Mouse (Mus musculus): ENCODE results near the gene Hsd17b14. TPM values are rescaled to one million over a fixed set of nuclear protein-coding genes. Genes with fewer than 3 reads are reported as not detected.

Gene Hsd17b14
- polyA plus RNA-seq, 1 experiment from 2014 or later = not detected

GRCm38 (mm10) chr7:45570103-45570741 is 15.5 kb downstream of the Hsd17b14 start, which contains the start of gene Bcat2:
Gene Bcat2 (plus strand): TSS chr7:45570153.
- Histone ChIP-seq H3K4me2 (replicated peaks) (peak within 1 kb of the TSS; percentile 62), H3K27me3 (ENCODE audit: control insufficient read depth, insufficient read depth, low read length) (no peaks in the 10 kb centered on the region), H3K36me3 (replicated peaks; ENCODE audit: control insufficient read depth, insufficient read depth) (no peaks in the 10 kb centered on the region), H3K9ac (peak within 1 kb of the TSS; percentile 91), H3K27ac (peak within 1 kb of the TSS; percentile 80), H3K4me1 (replicated peaks; ENCODE audit: control insufficient read depth, insufficient read depth, low read length) (peaks cover 22% of the 10 kb centered on the region), H3K9me3 (ENCODE audit: control insufficient read depth, low read length) (no peaks in the 10 kb centered on the region), H3K4me3 (replicated peaks; ENCODE audit: low read length) (peak within 1 kb of the TSS; percentile 63)
- ATAC-seq (ENCODE audit: low FRiP score) (peak; percentile 66; the same call in 1 of the 2 replicates), DNase-seq (ENCODE audit: low spot score) (peak; percentile 69)
- under 1% methylated on average over 40 of the region's 42 CpGs for WGBS

DNA sequence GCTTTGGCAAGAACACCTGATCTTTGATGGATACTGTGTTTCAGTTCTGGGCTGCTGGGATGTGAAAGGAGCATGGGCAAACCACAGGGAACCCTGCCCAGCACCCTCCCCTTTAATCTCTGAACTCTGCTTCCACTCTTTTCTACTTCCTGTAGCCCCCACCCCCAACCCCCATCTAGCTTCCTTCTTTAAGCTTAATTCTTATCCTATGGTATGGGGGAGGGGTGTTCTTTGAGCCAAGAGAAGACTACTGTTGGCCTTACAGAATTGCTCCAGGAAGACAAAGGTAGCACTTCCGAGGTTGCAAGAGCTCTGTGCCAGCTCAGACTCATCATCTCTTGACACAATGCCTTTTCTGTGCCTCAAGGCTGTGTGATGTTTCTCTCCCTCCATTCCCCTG is 17.3 kb downstream of the Hsd17b14 start:
- H3K4me1 ChIP-seq (replicated peaks; ENCODE audit: control insufficient read depth, insufficient read depth, low read length) = peaks cover 22% of the 10 kb centered on the region
- H3K4me3 ChIP-seq (replicated peaks; ENCODE audit: low read length) = no peak overlapping the region
- no peaks in the 10 kb centered on the region for H3K9me3 ChIP-seq (ENCODE audit: control insufficient read depth, low read length)
- ATAC-seq (ENCODE audit: low FRiP score) (no peak), DNase-seq (ENCODE audit: low spot score) (no peak)
- no peak overlapping the region for H3K9ac ChIP-seq
- H3K4me2 ChIP-seq (replicated peaks) = 0 out of 2 replicates have a peak overlapping the region, but pooled peaks have one; percentile 62
- no peak overlapping the region for H3K27ac ChIP-seq
- H3K27me3 ChIP-seq (ENCODE audit: control insufficient read depth, insufficient read depth, low read length) = no peaks in the 10 kb centered on the region
- WGBS = 65% methylated on average over 1 of the region's 1 CpGs
- H3K36me3 ChIP-seq (replicated peaks; ENCODE audit: control insufficient read depth, insufficient read depth) = peaks cover 6% of the 10 kb centered on the region; the same call in 1 of the 2 replicates

DNA sequence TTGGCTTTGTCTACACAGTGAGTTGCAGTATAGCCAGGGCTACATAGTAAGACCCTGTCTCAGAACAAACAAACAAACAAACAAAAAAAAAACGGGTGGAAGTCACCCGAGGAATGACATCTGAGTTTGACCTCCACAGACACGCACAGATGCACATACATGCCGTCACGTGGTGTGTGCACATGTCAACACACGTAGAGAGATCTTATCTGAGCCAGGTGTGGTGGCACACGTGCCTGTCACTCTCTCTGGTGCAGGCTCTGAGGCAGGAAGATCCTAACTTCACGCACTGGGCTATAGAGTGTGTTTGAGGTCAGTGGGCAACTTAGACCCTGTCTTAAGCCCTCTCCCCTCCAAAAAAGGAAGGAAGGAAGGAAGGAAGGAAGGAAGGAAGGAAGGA is 19.3 kb downstream of the Hsd17b14 start:
- DNase-seq (ENCODE audit: low spot score) (no peak), ATAC-seq (ENCODE audit: low FRiP score) (no peak)
- no peak overlapping the region for H3K9ac ChIP-seq
- no peak overlapping the region for H3K4me2 ChIP-seq (replicated peaks)
- no peaks in the 10 kb centered on the region for H3K9me3 ChIP-seq (ENCODE audit: control insufficient read depth, low read length)
- no peaks in the 10 kb centered on the region for H3K27me3 ChIP-seq (ENCODE audit: control insufficient read depth, insufficient read depth, low read length)
- 83% methylated on average over 8 of the region's 8 CpGs for WGBS
- H3K36me3 ChIP-seq (replicated peaks; ENCODE audit: control insufficient read depth, insufficient read depth) = peaks cover 9% of the 10 kb centered on the region; the same call in 1 of the 2 replicates
- H3K4me3 ChIP-seq (replicated peaks; ENCODE audit: low read length) = no peak overlapping the region
- no peak overlapping the region for H3K27ac ChIP-seq
- H3K4me1 ChIP-seq (replicated peaks; ENCODE audit: control insufficient read depth, insufficient read depth, low read length) = peaks cover 15% of the 10 kb centered on the region

GRCm38 (mm10) chr7:45574472-45575379 is 20.0 kb downstream of the Hsd17b14 start:
- no peak for ATAC-seq (ENCODE audit: low FRiP score)
- no peak overlapping the region for H3K4me3 ChIP-seq (replicated peaks; ENCODE audit: low read length)
- peaks cover 10% of the 10 kb centered on the region; the same call in 1 of the 2 replicates for H3K36me3 ChIP-seq (replicated peaks; ENCODE audit: control insufficient read depth, insufficient read depth)
- 89% methylated on average over 15 of the region's 15 CpGs for WGBS
- DNase-seq (ENCODE audit: low spot score) = no peak
- no peak overlapping the region for H3K27ac ChIP-seq
- H3K4me1 ChIP-seq (replicated peaks; ENCODE audit: control insufficient read depth, insufficient read depth, low read length) = peaks cover 15% of the 10 kb centered on the region
- no peaks in the 10 kb centered on the region for H3K9me3 ChIP-seq (ENCODE audit: control insufficient read depth, low read length)
- H3K9ac ChIP-seq = no peak overlapping the region
- H3K4me2 ChIP-seq (replicated peaks) = no peak overlapping the region
- H3K27me3 ChIP-seq (ENCODE audit: control insufficient read depth, insufficient read depth, low read length) = no peaks in the 10 kb centered on the region

DNA sequence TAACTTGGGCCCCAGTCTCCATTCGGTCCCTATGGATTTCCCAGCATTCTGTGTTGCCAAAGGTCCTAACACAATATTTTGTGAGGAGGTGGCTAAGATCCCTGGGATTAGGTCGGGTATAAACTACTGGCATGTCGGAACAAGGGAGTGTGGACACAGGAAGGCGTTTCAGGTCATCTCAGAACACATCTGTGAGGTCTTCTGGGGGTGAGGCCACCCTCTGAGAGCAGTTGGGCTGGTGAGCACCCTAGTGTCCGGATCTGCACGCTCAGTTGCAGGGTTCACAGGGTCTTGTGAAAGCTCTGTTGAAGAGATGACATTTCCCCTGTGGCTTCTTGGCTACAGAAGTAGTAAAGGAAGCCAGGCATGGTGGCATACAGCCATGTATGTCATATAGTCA is 31.2 kb downstream of the Hsd17b14 start:
- 93% methylated on average over 6 of the region's 6 CpGs for WGBS

DNA sequence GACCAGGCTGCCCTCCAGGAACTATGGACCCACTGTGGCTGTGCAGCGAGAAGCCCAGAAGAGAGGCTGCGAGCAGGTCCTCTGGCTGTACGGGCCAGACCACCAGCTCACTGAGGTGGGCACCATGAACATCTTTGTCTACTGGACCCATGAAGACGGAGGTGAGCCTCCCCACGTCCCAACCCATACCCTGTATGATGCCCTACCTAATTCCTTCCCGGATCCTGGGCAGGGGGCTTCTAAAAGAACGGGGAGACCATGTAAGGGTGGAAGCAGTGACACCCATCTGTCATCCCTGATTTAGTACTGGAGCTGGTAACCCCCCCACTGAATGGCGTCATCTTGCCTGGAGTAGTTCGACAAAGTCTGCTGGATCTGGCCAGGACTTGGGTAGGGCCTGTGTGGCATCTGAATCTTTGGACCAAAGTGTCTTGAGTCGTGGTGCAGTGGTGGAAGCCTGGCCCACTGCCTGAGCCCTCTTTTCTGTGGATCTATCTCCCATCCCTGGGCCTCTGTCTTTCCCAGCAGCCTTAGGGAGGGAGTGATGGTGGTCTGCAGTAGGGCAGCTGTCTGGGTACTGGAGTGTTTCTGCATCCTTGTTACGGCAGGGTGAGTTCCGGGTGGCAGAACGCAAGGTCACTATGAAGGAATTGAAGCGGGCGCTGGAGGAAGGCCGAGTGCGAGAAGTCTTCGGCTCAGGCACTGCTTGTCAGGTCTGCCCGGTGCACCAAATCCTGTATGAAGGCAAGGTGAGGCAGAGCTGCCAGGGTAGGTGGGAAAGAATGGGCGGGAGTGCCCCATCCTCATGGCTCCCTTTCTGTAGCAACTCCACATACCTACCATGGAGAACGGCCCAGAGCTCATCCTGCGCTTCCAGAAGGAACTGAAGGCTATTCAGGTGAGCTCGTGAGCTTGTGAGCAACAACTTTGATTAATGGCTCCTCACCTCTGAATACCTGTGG is 33.2 kb downstream of the Hsd17b14 start:
- ATAC-seq (ENCODE audit: low FRiP score) = no peak
- H3K4me2 ChIP-seq (replicated peaks) = no peak overlapping the region
- WGBS = 97% methylated on average over 23 of the region's 23 CpGs

More for the DNA sequence above, 31.2 kb downstream of the Hsd17b14 start:
- no peaks in the 10 kb centered on the region; the same call in 1 of the 2 replicates for H3K4me1 ChIP-seq (replicated peaks; ENCODE audit: control insufficient read depth, insufficient read depth, low read length)
- DNase-seq (ENCODE audit: low spot score) = no peak
- H3K27ac ChIP-seq = no peak overlapping the region
- H3K4me2 ChIP-seq (replicated peaks) = no peak overlapping the region
- H3K36me3 ChIP-seq (replicated peaks; ENCODE audit: control insufficient read depth, insufficient read depth) = peaks cover 13% of the 10 kb centered on the region
- no peak overlapping the region for H3K9ac ChIP-seq
- no peaks in the 10 kb centered on the region for H3K9me3 ChIP-seq (ENCODE audit: control insufficient read depth, low read length)
- no peaks in the 10 kb centered on the region for H3K27me3 ChIP-seq (ENCODE audit: control insufficient read depth, insufficient read depth, low read length)
- no peak for ATAC-seq (ENCODE audit: low FRiP score)
- H3K4me3 ChIP-seq (replicated peaks; ENCODE audit: low read length) = no peak overlapping the region

DNA sequence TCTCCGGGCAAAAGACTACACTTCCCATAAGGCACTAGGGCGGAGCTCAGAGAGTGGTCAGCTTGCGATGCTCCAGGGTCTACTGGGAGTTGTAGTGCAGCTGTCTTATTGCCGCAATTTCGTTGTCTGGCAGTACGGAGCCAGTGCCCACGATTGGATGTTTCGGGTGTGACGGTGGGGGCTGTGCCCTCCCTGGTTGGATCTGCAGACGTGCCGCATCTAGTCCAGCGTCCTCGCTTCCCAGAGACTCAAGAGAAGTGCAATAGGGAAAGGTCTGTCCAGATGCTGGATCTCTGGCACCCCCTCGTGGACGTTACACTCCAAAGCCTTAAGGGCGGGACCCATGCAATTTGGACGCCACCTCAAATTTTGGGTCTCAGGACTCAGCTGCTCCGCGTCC is 34.5 kb downstream of the Hsd17b14 start:
- Histone ChIP-seq H3K4me2 (replicated peaks) (peak overlapping the region; percentile 51), H3K9me3 (ENCODE audit: control insufficient read depth, low read length) (no peaks in the 10 kb centered on the region), H3K27ac (peak overlapping the region; percentile 58), H3K27me3 (ENCODE audit: control insufficient read depth, insufficient read depth, low read length) (no peaks in the 10 kb centered on the region), H3K4me1 (replicated peaks; ENCODE audit: control insufficient read depth, insufficient read depth, low read length) (no peaks in the 10 kb centered on the region; the same call in 1 of the 2 replicates), H3K4me3 (replicated peaks; ENCODE audit: low read length) (peak overlapping the region; percentile 24), H3K9ac (no peak overlapping the region), H3K36me3 (replicated peaks; ENCODE audit: control insufficient read depth, insufficient read depth) (peaks cover 9% of the 10 kb centered on the region)
- WGBS = 4% methylated on average over 19 of the region's 19 CpGs
- DNase-seq (ENCODE audit: low spot score) = peak; percentile 91
- peak; percentile 99 for ATAC-seq (ENCODE audit: low FRiP score)

More for the DNA sequence above, 33.2 kb downstream of the Hsd17b14 start:
- H3K4me1 ChIP-seq (replicated peaks; ENCODE audit: control insufficient read depth, insufficient read depth, low read length) = no peaks in the 10 kb centered on the region; the same call in 1 of the 2 replicates
- H3K27ac ChIP-seq = no peak overlapping the region
- DNase-seq (ENCODE audit: low spot score) = no peak
- H3K9me3 ChIP-seq (ENCODE audit: control insufficient read depth, low read length) = no peaks in the 10 kb centered on the region
- no peaks in the 10 kb centered on the region for H3K27me3 ChIP-seq (ENCODE audit: control insufficient read depth, insufficient read depth, low read length)
- no peak overlapping the region for H3K4me3 ChIP-seq (replicated peaks; ENCODE audit: low read length)
- H3K36me3 ChIP-seq (replicated peaks; ENCODE audit: control insufficient read depth, insufficient read depth) = peaks cover 9% of the 10 kb centered on the region
- H3K9ac ChIP-seq = no peak overlapping the region

GRCm38 (mm10) chr7:45589898-45590297 is 35.2 kb downstream of the Hsd17b14 start:
- WGBS = 95% methylated on average over 5 of the region's 5 CpGs
- ATAC-seq (ENCODE audit: low FRiP score) (no peak), DNase-seq (ENCODE audit: low spot score) (no peak)
- Histone ChIP-seq H3K36me3 (replicated peaks; ENCODE audit: control insufficient read depth, insufficient read depth) (peaks cover 5% of the 10 kb centered on the region), H3K4me2 (replicated peaks) (no peak overlapping the region; the same call in 1 of the 2 replicates), H3K27ac (peak overlapping the region; percentile 53; the same call in 1 of the 2 replicates), H3K27me3 (ENCODE audit: control insufficient read depth, insufficient read depth, low read length) (no peaks in the 10 kb centered on the region), H3K4me3 (replicated peaks; ENCODE audit: low read length) (no peak overlapping the region), H3K4me1 (replicated peaks; ENCODE audit: control insufficient read depth, insufficient read depth, low read length) (no peaks in the 10 kb centered on the region; the same call in 1 of the 2 replicates), H3K9me3 (ENCODE audit: control insufficient read depth, low read length) (no peaks in the 10 kb centered on the region), H3K9ac (no peak overlapping the region)
